Mouse (Mus musculus) hindbrain, embryonic 11.5 days (tissue): ENCODE measurements around the gene Mtrr. TPM values are rescaled to one million over a fixed set of nuclear protein-coding genes. Genes with fewer than 3 reads are reported as not detected.

Experiments used
- ATAC-seq: fragments of 200-750 bp; cut with Nextera tagmentation; 2 replicates; pipeline ENCODE4 v1.8.0; 2017; ENCODE audit warnings: mild to moderate bottlenecking, moderate TSS enrichment, moderate library complexity; ENCODE audit not compliant: low FRiP score
- DNase-seq: peaks from one replicate; pipeline ENCODE4 v3.0.0-alpha.2; 2015; ENCODE audit warnings: low spot score
- H3K27ac ChIP-seq: fragments of 300-500 bp; sonication (generic); 2 replicates; pipeline ENCODE4 v1.5.1; 2014; ENCODE audit warnings: mild to moderate bottlenecking, low read depth, low read length
- H3K27me3 ChIP-seq: fragments of 300-500 bp; sonication (generic); 2 replicates; pipeline ENCODE4 v1.6.1; 2014; ENCODE audit warnings: mild to moderate bottlenecking, low read length, moderate library complexity, mixed read lengths; ENCODE audit not compliant: control insufficient read depth, insufficient read depth
- H3K36me3 ChIP-seq: fragments of 300-500 bp; sonication (generic); 2 replicates; pipeline ENCODE4 v1.6.1; 2014; ENCODE audit warnings: mild to moderate bottlenecking, low read length, moderate library complexity, mixed read lengths; ENCODE audit not compliant: control insufficient read depth, insufficient read depth
- H3K4me1 ChIP-seq: fragments of 300-500 bp; sonication (generic); replicated peaks from 2 replicates; pipeline ENCODE4 v1.6.1; 2014; ENCODE audit warnings: low read length, mixed read lengths; ENCODE audit not compliant: control insufficient read depth, insufficient read depth
- H3K4me2 ChIP-seq: fragments of 300-500 bp; sonication (generic); replicated peaks from 2 replicates; pipeline ENCODE4 v1.6.1; 2014; ENCODE audit warnings: mild to moderate bottlenecking, low read depth, low read length
- H3K4me3 ChIP-seq: fragments of 300-500 bp; sonication (generic); 2 replicates; pipeline ENCODE4 v1.5.1; 2014; ENCODE audit warnings: low read depth, low read length
- H3K9ac ChIP-seq: fragments of 300-500 bp; sonication (generic); 2 replicates; pipeline ENCODE4 v1.6.1; 2014; ENCODE audit warnings: low read depth, low read length
- H3K9me3 ChIP-seq: fragments of 300-500 bp; sonication (generic); 2 replicates; pipeline ENCODE4 v1.6.1; 2016; ENCODE audit warnings: low read length; ENCODE audit not compliant: control insufficient read depth
- WGBS: fragments of 180-500 bp; shearing (Covaris S2); extraction: QIAGEN DNeasy Blood & Tissue Kit; methylation state at CpG from one replicate; pipeline ENCODE4 v1.1.7; 2014; 5-methylcytosine and 5-hydroxymethylcytosine counted together
- polyA plus RNA-seq: library from polyadenylated mRNA; unstranded; fragments of >200 nt; fragmentation: Nextera tagmentation; extraction: Ambion mirVana; gene quantifications from 2 replicates; pipeline ENCODE4 v1.2.1, GENCODE M21; 2014

Mtrr gene
- polyA plus RNA-seq, 1 experiment from 2014 or later, result 17.4 TPM

GRCm38 (mm10) chr13:68597667-68598066 is 15.7 kb upstream of the Mtrr start:
- Histone ChIP-seq H3K4me2 (peak overlapping the region; percentile 30), H3K9ac (no peak overlapping the region), H3K4me1 (no peaks in the 10 kb centered on the region), H3K36me3 (no peaks in the 10 kb centered on the region), H3K9me3 (no peaks in the 10 kb centered on the region), H3K4me3 (no peak overlapping the region), H3K27ac (no peak overlapping the region), H3K27me3 (no peaks in the 10 kb centered on the region)
- 16% methylated on average over 13 of the region's 13 CpGs for WGBS
- no peak for DNase-seq
- peak; percentile 46; the same call in 1 of the 2 replicates for ATAC-seq

GRCm38 (mm10) chr13:68597199-68597598 is 15.2 kb upstream of the Mtrr start, which contains the start of gene 1700001L19Rik:
TSS of gene 1700001L19Rik (plus strand) at chr13:68597421.
- DNase-seq, result no peak
- Histone ChIP-seq H3K4me2 (peak within 1 kb of the TSS; percentile 30), H3K36me3 (no peaks in the 10 kb centered on the region), H3K4me3 (no peak within 1 kb of the TSS), H3K9ac (no peak within 1 kb of the TSS), H3K27me3 (no peaks in the 10 kb centered on the region), H3K4me1 (no peaks in the 10 kb centered on the region), H3K9me3 (no peaks in the 10 kb centered on the region), H3K27ac (no peak within 1 kb of the TSS)
- WGBS, result 19% methylated on average over 10 of the region's 10 CpGs
- ATAC-seq, result 0 out of 2 replicates have a peak, but pooled peaks have one; percentile 21

- no peaks in the 10 kb centered on the region for H3K4me1 ChIP-seq
- no peak overlapping the region for H3K4me3 ChIP-seq
- WGBS, result 83% methylated on average over 1 of the region's 1 CpGs
- ATAC-seq (no peak; the same call in 1 of the 2 replicates), DNase-seq (peak; percentile 40)
- no peak overlapping the region for H3K27ac ChIP-seq
- H3K9me3 ChIP-seq, result no peaks in the 10 kb centered on the region
- H3K36me3 ChIP-seq, result 0 out of 2 replicates have a peak, but pooled peaks cover 5% of the 10 kb centered on the region
- no peak overlapping the region for H3K4me2 ChIP-seq
- no peaks in the 10 kb centered on the region for H3K27me3 ChIP-seq
- no peak overlapping the region for H3K9ac ChIP-seq
Measured at GRCm38 (mm10) chr13:68593797-68594196, 11.8 kb upstream of the Mtrr start.

GRCm38 (mm10) chr13:68588352-68588751 is 6.4 kb upstream of the Mtrr start:
- Histone ChIP-seq H3K4me1 (no peaks in the 10 kb centered on the region), H3K4me3 (no peak overlapping the region), H3K9me3 (no peaks in the 10 kb centered on the region), H3K36me3 (0 out of 2 replicates have a peak, but pooled peaks cover 6% of the 10 kb centered on the region), H3K27me3 (no peaks in the 10 kb centered on the region), H3K4me2 (no peak overlapping the region), H3K27ac (no peak overlapping the region), H3K9ac (no peak overlapping the region)
- no peak for DNase-seq
- no peak for ATAC-seq

GRCm38 (mm10) chr13:68585441-68585840 is 3.5 kb upstream of the Mtrr start:
- no peak for DNase-seq
- Histone ChIP-seq H3K9ac (no peak overlapping the region), H3K27ac (no peak overlapping the region), H3K27me3 (no peaks in the 10 kb centered on the region), H3K4me3 (no peak overlapping the region), H3K4me2 (no peak overlapping the region), H3K9me3 (no peaks in the 10 kb centered on the region), H3K36me3 (0 out of 2 replicates have a peak, but pooled peaks cover 6% of the 10 kb centered on the region), H3K4me1 (no peaks in the 10 kb centered on the region)
- WGBS, result 92% methylated on average over 7 of the region's 7 CpGs
- ATAC-seq, result no peak

GRCm38 (mm10) chr13:68583961-68584360 is 2.0 kb upstream of the Mtrr start:
- Histone ChIP-seq H3K27me3 (no peaks in the 10 kb centered on the region), H3K4me2 (no peak overlapping the region), H3K9me3 (no peaks in the 10 kb centered on the region), H3K36me3 (0 out of 2 replicates have a peak, but pooled peaks cover 2% of the 10 kb centered on the region), H3K9ac (no peak overlapping the region), H3K4me1 (no peaks in the 10 kb centered on the region), H3K27ac (no peak overlapping the region), H3K4me3 (no peak overlapping the region)
- DNase-seq, result no peak
- WGBS, result 95% methylated on average over 11 of the region's 11 CpGs
- no peak for ATAC-seq

- WGBS, result under 1% methylated on average over 11 of the region's 11 CpGs
- H3K36me3 ChIP-seq, result no peaks in the 10 kb centered on the region
- DNase-seq (no peak), ATAC-seq (no peak; the same call in 1 of the 2 replicates)
- H3K4me1 ChIP-seq, result no peaks in the 10 kb centered on the region
- H3K4me2 ChIP-seq, result peak overlapping the region; percentile 76
- no peaks in the 10 kb centered on the region for H3K27me3 ChIP-seq
- H3K9ac ChIP-seq, result peak overlapping the region; percentile 82
- no peak overlapping the region for H3K27ac ChIP-seq
- no peaks in the 10 kb centered on the region for H3K9me3 ChIP-seq
- H3K4me3 ChIP-seq, result peak overlapping the region; percentile 70
Measured at GRCm38 (mm10) chr13:68582517-68582780, 500 bp upstream of the Mtrr start.

GRCm38 (mm10) chr13:68581086-68581740 is 736 bp downstream of the Mtrr start:
- Histone ChIP-seq H3K36me3 (no peaks in the 10 kb centered on the region), H3K4me2 (peak overlapping the region; percentile 76), H3K27me3 (no peaks in the 10 kb centered on the region), H3K9me3 (no peaks in the 10 kb centered on the region), H3K4me3 (peak overlapping the region; percentile 70), H3K27ac (no peak overlapping the region), H3K9ac (peak overlapping the region; percentile 82), H3K4me1 (no peaks in the 10 kb centered on the region)
- DNase-seq (no peak), ATAC-seq (no peak; the same call in 1 of the 2 replicates)
- WGBS, result 28% methylated on average over 14 of the region's 14 CpGs

- no peak for ATAC-seq
- DNase-seq, result no peak
- H3K4me3 ChIP-seq, result no peak overlapping the region
Measured at GRCm38 (mm10) chr13:68577945-68578344, 4.0 kb downstream of the Mtrr start.

More at GRCm38 (mm10) chr13:68577945-68578344, 4.0 kb downstream of the Mtrr start:
- Histone ChIP-seq H3K36me3 (0 out of 2 replicates have a peak, but pooled peaks cover 2% of the 10 kb centered on the region), H3K27me3 (no peaks in the 10 kb centered on the region), H3K4me2 (no peak overlapping the region), H3K9ac (no peak overlapping the region), H3K4me1 (no peaks in the 10 kb centered on the region), H3K27ac (no peak overlapping the region), H3K9me3 (no peaks in the 10 kb centered on the region)
- 91% methylated on average over 7 of the region's 7 CpGs for WGBS
